Mouse (Mus musculus): ENCODE measurements at regions not wholly inside any gene's neighbourhood (a gene's known extent, or its start where the extent isn't known, plus 50 kb on each side); places are given as distances from the start of the nearest gene placed in this dataset.
"Not testable (repeated sequence)": the region's sequence is repeated elsewhere in the genome, so short reads cannot be mapped to it uniquely, and the experiment has no call there.

- DNase-seq (ENCODE audit: low spot score): peak; percentile 39
Observed at GRCm38 (mm10) chr12:104637046-104638032, 114.4 kb downstream of the Dicer1 start.

- no peak for DNase-seq (ENCODE audit: low spot score)
Observed at GRCm38 (mm10) chr12:104636474-104636873, 115.3 kb downstream of the Dicer1 start.

GRCm38 (mm10) chr12:104634818-104635217, 116.9 kb downstream of the Dicer1 start:
- DNase-seq (ENCODE audit: low spot score): no peak

- no peak for DNase-seq (ENCODE audit: low spot score)
Observed at GRCm38 (mm10) chr12:104630590-104630989, 121.2 kb downstream of the Dicer1 start.

- no peak for DNase-seq (ENCODE audit: low spot score)
Observed at GRCm38 (mm10) chr12:104629449-104629848, 122.3 kb downstream of the Dicer1 start.

- DNase-seq (ENCODE audit: low spot score): no peak
Observed at GRCm38 (mm10) chr12:104626054-104626453, 125.7 kb downstream of the Dicer1 start.

- DNase-seq (ENCODE audit: low spot score): no peak
Observed at GRCm38 (mm10) chr12:104623896-104624685, 127.7 kb downstream of the Dicer1 start.

GRCm38 (mm10) chr12:104617111-104617725, 134.5 kb downstream of the Dicer1 start:
- peak; percentile 82 for DNase-seq (ENCODE audit: low spot score)

- DNase-seq (ENCODE audit: low spot score): no peak
Observed at GRCm38 (mm10) chr12:104614240-104614639, 137.5 kb downstream of the Dicer1 start.

GRCm38 (mm10) chr12:104609767-104610166, 136.6 kb upstream of the Gsc start:
- DNase-seq (ENCODE audit: low spot score): no peak

- DNase-seq (ENCODE audit: low spot score): not testable (repeated sequence)
Observed at GRCm38 (mm10) chr12:104608956-104609355, 135.8 kb upstream of the Gsc start.

- no peak for DNase-seq (ENCODE audit: low spot score)
Observed at GRCm38 (mm10) chr12:104607410-104607809, 134.3 kb upstream of the Gsc start.

GRCm38 (mm10) chr12:104605535-104606399, 132.6 kb upstream of the Gsc start:
- no peak for DNase-seq (ENCODE audit: low spot score)

GRCm38 (mm10) chr12:104598056-104598455, 124.9 kb upstream of the Gsc start:
- no peak for DNase-seq (ENCODE audit: low spot score)

GRCm38 (mm10) chr12:104593526-104594155, 120.5 kb upstream of the Gsc start:
- peak; percentile 60 for DNase-seq (ENCODE audit: low spot score)

- peak; percentile 18 for DNase-seq (ENCODE audit: low spot score)
Observed at GRCm38 (mm10) chr12:104592791-104593525, 119.8 kb upstream of the Gsc start.

GRCm38 (mm10) chr12:104591571-104591970, 118.4 kb upstream of the Gsc start:
- DNase-seq (ENCODE audit: low spot score): no peak

GRCm38 (mm10) chr12:104590291-104590690, 117.2 kb upstream of the Gsc start:
- no peak for DNase-seq (ENCODE audit: low spot score)

- DNase-seq (ENCODE audit: low spot score): no peak
Observed at GRCm38 (mm10) chr12:104584408-104584807, 111.3 kb upstream of the Gsc start.

- DNase-seq (ENCODE audit: low spot score): no peak
Observed at GRCm38 (mm10) chr12:104580796-104581195, 107.7 kb upstream of the Gsc start.
